Mouse (Mus musculus) cortical plate, adult 2 months (tissue): ENCODE results near the gene Zfp870.

ENCODE experiments used
- CTCF ChIP-seq: fragments of 200-500 bp; IDR thresholded peaks from 2 replicates; pipeline ENCODE4 v1.5.1; 2011; ENCODE audit warnings: mild to moderate bottlenecking, control low read depth, low read length; ENCODE audit not compliant: insufficient read depth; ENCODE audit errors: extremely low read depth
- POLR2A ChIP-seq: fragments of 200-500 bp; IDR thresholded peaks from 2 replicates; pipeline ENCODE4 v1.6.1; 2011; ENCODE audit warnings: mild to moderate bottlenecking, low read length, control low read depth; ENCODE audit not compliant: insufficient read depth; ENCODE audit errors: extremely low read depth

GRCm38 (mm10) chr17:32839083-32839802 lies 52.2 kb downstream of the Zfp870 start:
- TF ChIP-seq POLR2A (no peak), CTCF (no peak)
